Mouse (Mus musculus) spleen, adult 2 months (tissue): Measurements from ENCODE around the gene Wfdc8. TPM values are rescaled to one million over a fixed set of nuclear protein-coding genes. Genes with fewer than 3 reads are reported as not detected.
A peak's percentile ranks its signal among the peaks of the same experiment; 100 is the strongest.
"Not testable (repeated sequence)": the region's sequence is repeated elsewhere in the genome, so short reads cannot be mapped to it uniquely, and the experiment has no call there.

Experiments
- DNase-seq, 2 experiments: peaks; one replicate each; pipeline versions ENCODE4 v3.0.0 to v3.0.0-alpha.2; 2012 to 2021; ENCODE audit warnings: low spot score in 2 of 2, low read depth in 1 of 2
- H3K27ac ChIP-seq: fragments of 200-500 bp; 2 replicates; pipeline ENCODE4 v1.5.1; 2012; ENCODE audit warnings: low read length, inconsistent platforms; ENCODE audit not compliant: insufficient read depth
- H3K27me3 ChIP-seq: fragments of 200-500 bp; 2 replicates; pipeline ENCODE4 v1.6.1; 2012; ENCODE audit warnings: mild to moderate bottlenecking, moderate library complexity, low read length, inconsistent platforms; ENCODE audit not compliant: control insufficient read depth, insufficient read depth
- H3K36me3 ChIP-seq: fragments of 200-500 bp; 2 replicates; pipeline ENCODE4 v1.6.1; 2012; ENCODE audit warnings: mild to moderate bottlenecking, low read length, inconsistent platforms; ENCODE audit not compliant: control insufficient read depth, insufficient read depth
- H3K4me1 ChIP-seq: fragments of 200-500 bp; 2 replicates; pipeline ENCODE4 v1.6.1; 2011; ENCODE audit warnings: inconsistent platforms; ENCODE audit not compliant: control insufficient read depth, insufficient read depth, insufficient read length
- H3K4me3 ChIP-seq: fragments of 200-500 bp; 2 replicates; pipeline ENCODE4 v1.5.1; 2011; ENCODE audit warnings: mild to moderate bottlenecking, inconsistent platforms; ENCODE audit not compliant: insufficient read depth, insufficient read length; ENCODE audit errors: extremely low read depth
- CTCF ChIP-seq: fragments of 200-500 bp; IDR thresholded peaks from 2 replicates; pipeline ENCODE4 v1.5.1; 2011; ENCODE audit warnings: mild to moderate bottlenecking, inconsistent platforms; ENCODE audit not compliant: insufficient read depth, insufficient read length, insufficient replicate concordance; ENCODE audit errors: extremely low read depth
- POLR2A ChIP-seq: fragments of 200-500 bp; IDR thresholded peaks from 2 replicates; pipeline ENCODE4 v1.6.1; 2011; ENCODE audit warnings: low read depth, low read length, inconsistent platforms
- WGBS: fragments of 180-500 bp; shearing (Covaris S2); methylation state at CpG from one replicate; pipeline ENCODE4 v1.1.7; 2018; 5-methylcytosine and 5-hydroxymethylcytosine counted together
- polyA plus RNA-seq: library from polyadenylated mRNA; depleted of rRNA; stranded (reverse); fragments of >200 nt; gene quantifications from 2 replicates; pipeline ENCODE4 v1.2.3, GENCODE M21; 2012; rRNA removed

Gene Wfdc8
- polyA plus RNA-seq, result not detected in 2 replicates

DNA sequence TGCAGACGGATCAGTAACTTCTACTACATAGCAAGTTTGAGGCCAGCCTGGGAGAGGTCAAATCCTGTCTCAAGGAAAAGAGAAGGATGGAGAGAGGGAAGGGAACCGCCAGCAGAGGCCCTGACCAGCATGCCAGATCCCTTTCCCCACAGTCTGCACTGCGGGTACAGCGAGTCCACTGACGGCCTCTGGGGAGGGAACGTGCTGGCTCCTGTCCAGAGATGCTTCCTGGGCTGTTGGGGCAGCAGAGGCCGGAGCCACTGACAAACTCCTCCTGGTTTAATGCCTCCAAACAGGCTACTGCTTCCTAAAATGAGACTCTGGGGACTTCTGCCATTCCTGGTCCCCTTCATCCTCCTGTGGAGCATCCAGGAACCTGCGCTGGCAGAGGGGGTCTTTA, at the start of gene Wfdc8, which contains the start of gene Wfdc6b:
TSS of gene Wfdc8 (minus strand) at position 156 of the 400 bp plus-strand sequence.
TSS of gene Wfdc6b (plus strand) at position 52 of the 400 bp plus-strand sequence.
- H3K4me1 ChIP-seq, H3K4me3 ChIP-seq, H3K36me3 ChIP-seq, H3K27me3 ChIP-seq, DNase-seq, H3K27ac ChIP-seq: not testable (repeated sequence)
- WGBS, result 63% methylated on average over 8 of the region's 8 CpGs

DNA sequence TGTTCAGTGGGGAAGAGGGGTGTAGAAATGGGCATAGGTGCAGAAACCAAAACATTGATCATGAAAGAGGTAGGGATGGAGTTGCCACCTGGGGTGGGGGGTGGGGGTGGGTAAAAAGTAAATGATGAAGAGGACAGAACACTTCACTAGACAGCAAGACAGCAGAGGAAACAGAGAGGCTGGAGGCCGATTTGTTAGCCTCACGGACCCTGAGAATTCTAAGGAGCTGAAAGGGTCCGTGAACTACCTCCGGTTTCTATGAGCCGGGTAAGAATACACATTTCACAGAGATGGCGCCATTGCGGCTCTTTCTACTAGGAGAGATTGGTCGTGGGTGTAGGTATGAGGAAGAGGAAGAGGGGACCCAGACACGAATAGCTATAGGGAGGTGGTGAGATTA, 43.1 kb upstream of the Wfdc8 start, which contains the start of gene Wfdc9:
TSS of gene Wfdc9 (minus strand) at position 101 of the 400 bp plus-strand sequence.
- WGBS, result 76% methylated on average over 9 of the region's 9 CpGs
- DNase-seq, result no peak
- H3K36me3 ChIP-seq, result no peaks in the 10 kb centered on the region
- no peak within 1 kb of the TSS for H3K4me3 ChIP-seq
- no peaks in the 10 kb centered on the region for H3K27me3 ChIP-seq
- no peaks in the 10 kb centered on the region for H3K4me1 ChIP-seq
- TF ChIP-seq POLR2A (no peak), CTCF (no peak)
- H3K27ac ChIP-seq, result no peak within 1 kb of the TSS

DNA sequence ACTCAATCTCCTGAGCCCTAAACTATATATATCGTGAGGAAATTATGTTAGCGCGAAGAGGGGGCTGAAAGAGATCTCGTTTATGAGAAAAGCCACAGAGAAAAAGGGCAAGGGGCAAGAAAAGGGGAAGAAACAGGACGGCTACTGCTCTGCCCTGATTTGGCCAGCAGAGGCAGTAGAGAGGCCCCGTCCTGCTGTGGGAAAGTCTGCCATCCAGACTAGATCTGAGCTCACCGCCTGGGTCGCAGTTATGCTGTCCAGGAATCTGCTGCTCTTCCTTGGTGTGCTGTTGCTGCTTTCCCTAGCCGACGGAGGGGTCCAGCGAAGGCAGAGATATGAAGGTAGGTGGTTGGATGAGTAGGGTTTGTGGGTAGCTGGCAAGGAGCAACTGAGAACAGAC, 42.4 kb upstream of the Wfdc8 start, which contains the start of gene Wfdc10:
TSS of gene Wfdc10 (plus strand) at position 189 of the 400 bp plus-strand sequence.
- peak in 1 of 2 experiments; percentile 51 for DNase-seq
- H3K4me3 ChIP-seq, result no peak within 1 kb of the TSS
- TF ChIP-seq POLR2A, result no peak
- TF ChIP-seq CTCF, result peak; percentile 77; the same call in 1 of the 2 replicates
- H3K4me1 ChIP-seq, result no peaks in the 10 kb centered on the region
- no peak within 1 kb of the TSS for H3K27ac ChIP-seq
- no peaks in the 10 kb centered on the region for H3K36me3 ChIP-seq
- H3K27me3 ChIP-seq, result no peaks in the 10 kb centered on the region
- WGBS, result 19% methylated on average over 11 of the region's 11 CpGs

DNA sequence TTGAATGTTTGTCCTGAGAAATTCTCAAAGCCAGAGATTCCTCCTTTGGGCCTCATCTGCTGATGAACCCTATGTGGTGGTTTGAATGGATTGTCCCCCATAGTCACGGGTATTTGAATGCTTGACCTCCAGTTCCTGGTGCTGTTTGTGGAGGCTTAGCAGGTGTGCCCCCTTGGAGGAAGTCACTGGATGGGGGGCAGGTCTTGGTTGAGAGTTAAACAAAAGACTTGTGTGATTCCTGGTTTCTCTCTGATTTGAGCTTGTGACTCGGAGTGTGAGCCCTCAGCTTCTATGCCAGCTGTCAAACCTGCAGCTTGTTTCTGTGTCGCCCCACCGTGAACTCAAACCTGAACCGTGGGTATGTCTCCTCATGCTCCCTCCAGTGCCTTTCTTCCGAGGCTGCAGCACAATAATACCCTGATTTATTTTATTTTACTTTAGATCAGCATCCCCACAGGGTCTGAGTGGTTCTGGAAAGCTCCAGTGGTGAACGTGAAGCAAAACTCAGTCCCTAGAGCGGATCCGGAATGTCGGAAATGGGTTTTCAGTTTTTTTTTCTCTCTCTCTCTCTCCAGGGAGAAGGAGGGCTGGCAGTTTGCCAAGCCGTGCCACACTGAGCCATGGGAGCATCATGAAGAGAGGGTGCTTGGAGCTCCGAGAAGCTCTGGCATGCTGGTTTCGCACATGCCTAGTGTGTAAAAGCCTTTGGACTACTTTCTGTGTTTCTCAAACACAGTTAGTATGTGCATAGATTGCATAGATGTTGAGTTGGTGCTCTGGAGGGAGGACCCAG, 28.7 kb upstream of the Wfdc8 start:
- Histone ChIP-seq H3K4me3 (no peak overlapping the region), H3K36me3 (no peaks in the 10 kb centered on the region), H3K4me1 (peaks cover 5% of the 10 kb centered on the region; the same call in 1 of the 2 replicates), H3K27me3 (no peaks in the 10 kb centered on the region), H3K27ac (no peak overlapping the region)
- DNase-seq, result no peak
- 85% methylated on average over 13 of the region's 13 CpGs for WGBS
- no peak for TF ChIP-seq CTCF
- TF ChIP-seq POLR2A, result no peak

DNA sequence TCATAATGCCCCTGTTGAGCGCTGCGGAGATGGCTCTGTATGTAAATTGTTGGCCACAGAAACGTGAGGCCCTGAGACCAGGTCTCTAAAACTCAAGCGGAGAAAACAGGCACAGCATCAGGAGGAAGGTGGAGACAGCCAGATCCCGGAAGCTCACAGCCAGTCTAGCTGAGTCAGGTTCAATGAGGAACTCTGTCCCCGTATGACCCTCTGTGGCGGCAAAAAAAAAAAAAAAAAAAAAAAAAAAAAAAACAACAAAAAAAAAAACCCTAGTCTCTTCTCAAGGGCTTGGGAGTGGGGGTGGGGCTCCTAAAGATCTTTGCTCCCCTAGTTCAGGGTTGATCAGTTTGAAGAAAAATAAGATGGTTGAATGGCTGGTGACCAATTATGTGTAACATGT, 27.7 kb upstream of the Wfdc8 start:
- WGBS, result 14% methylated on average over 7 of the region's 7 CpGs
- no peak for DNase-seq
- H3K27ac ChIP-seq, result no peak overlapping the region

DNA sequence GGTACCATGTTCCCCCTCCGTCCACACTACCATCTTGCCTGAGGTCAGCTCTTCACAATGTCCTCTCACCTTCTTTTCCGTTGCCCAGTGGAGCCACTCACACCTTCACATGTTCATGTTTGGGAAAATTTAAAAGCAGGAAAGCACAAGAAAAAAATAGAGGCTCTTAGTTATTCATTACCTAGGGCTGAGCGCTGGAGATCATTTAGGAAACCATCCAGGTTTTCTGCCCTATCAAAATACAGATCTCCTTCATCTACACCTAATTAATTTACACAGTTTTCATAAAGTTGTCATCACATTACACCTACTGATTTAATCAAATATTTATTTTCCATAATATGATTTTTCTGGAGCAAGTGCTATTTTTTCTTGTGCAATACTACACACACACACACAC, 25.3 kb upstream of the Wfdc8 start, which contains the start of gene Wfdc16:
TSS of gene Wfdc16 (minus strand) at position 101 of the 400 bp plus-strand sequence.
- no peak for DNase-seq
- Histone ChIP-seq H3K4me1 (peaks cover 5% of the 10 kb centered on the region; the same call in 1 of the 2 replicates), H3K27me3 (no peaks in the 10 kb centered on the region), H3K27ac (no peak within 1 kb of the TSS), H3K4me3 (no peak within 1 kb of the TSS), H3K36me3 (no peaks in the 10 kb centered on the region)
- 89% methylated on average over 3 of the region's 3 CpGs for WGBS
- TF ChIP-seq CTCF, result no peak
- no peak for TF ChIP-seq POLR2A

More for the DNA sequence above, 27.7 kb upstream of the Wfdc8 start:
- no peak overlapping the region for H3K4me3 ChIP-seq
- peaks cover 5% of the 10 kb centered on the region; the same call in 1 of the 2 replicates for H3K4me1 ChIP-seq
- no peaks in the 10 kb centered on the region for H3K36me3 ChIP-seq
- TF ChIP-seq CTCF (no peak), POLR2A (no peak)
- no peaks in the 10 kb centered on the region for H3K27me3 ChIP-seq

GRCm38 (mm10) chr2:164635266-164635665, 21.8 kb upstream of the Wfdc8 start:
- DNase-seq, result no peak
- Histone ChIP-seq H3K36me3 (no peaks in the 10 kb centered on the region), H3K4me3 (no peak overlapping the region), H3K27me3 (no peaks in the 10 kb centered on the region), H3K27ac (no peak overlapping the region), H3K4me1 (no peaks in the 10 kb centered on the region)
- WGBS, result 90% methylated on average over 9 of the region's 9 CpGs
- TF ChIP-seq POLR2A, result no peak
- no peak for TF ChIP-seq CTCF
